Mouse (Mus musculus): ENCODE measurements around the gene Mt2. TPM values are rescaled to one million over a fixed set of nuclear protein-coding genes. Genes with fewer than 3 reads are reported as not detected.
A peak's percentile ranks its signal among the peaks of the same experiment; 100 is the strongest.

The Mt2 gene
- total RNA-seq, 2 experiments from 2014 or later, result 215 to 228 TPM

DNA sequence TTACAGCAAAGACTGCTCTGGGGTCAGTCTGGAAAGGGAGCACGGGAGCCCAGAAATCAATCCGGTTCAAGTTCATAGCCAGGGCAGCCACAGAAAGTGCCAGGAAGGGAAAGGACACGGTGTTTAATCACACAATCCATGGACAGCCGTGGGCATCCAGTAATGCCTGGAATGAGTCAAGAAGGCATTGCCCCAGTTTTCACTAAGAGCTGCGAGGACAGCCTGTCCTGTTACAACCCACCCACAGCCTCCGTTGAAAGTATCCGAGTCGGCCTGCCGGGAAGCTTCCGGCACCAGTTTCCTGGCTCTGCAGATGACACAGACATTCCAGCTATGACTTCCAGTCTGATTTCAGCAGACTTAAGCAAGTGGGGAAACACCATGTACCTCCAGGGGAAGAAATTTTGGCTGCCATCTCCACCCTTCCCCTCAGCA is 1.1 kb upstream of the Mt2 start:
- DNase-seq (ENCODE audit: low spot score in 2 of 2), result peak; percentile 57 to 70

- DNase-seq (ENCODE audit: low spot score in 2 of 2), result peak in 1 of 2 experiments; percentile 32
Measured at GRCm38 (mm10) chr8:94172809-94173732, 607 bp downstream of the Mt2 start.

DNA sequence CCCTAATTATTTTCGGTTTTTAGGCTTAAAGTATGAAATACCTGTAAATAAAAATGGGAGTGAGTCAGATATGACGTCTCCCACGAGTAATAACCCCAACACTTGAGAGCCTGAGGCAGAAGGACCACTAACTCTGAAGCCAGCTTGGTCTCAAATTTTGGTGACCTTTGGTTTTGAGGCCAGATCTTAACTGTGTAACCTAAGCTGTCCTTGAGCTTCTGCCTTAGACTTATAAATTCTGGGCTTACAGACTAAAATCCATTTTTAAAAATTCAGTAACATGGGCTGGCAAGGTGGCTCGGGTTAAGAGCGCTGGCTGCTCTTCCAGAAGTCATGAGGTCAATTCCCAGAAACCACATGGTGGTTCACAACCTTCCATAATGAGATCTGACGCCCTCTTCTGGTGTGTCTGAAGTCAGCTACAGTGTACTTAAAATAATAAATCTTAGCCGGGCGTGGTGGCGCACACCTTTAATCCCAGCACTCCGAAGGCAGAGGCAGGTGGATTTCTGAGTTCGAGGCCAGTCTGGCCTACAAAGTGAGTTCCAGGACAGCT is 1.5 kb downstream of the Mt2 start:
- DNase-seq (ENCODE audit: low spot score in 2 of 2), result no peak

DNA sequence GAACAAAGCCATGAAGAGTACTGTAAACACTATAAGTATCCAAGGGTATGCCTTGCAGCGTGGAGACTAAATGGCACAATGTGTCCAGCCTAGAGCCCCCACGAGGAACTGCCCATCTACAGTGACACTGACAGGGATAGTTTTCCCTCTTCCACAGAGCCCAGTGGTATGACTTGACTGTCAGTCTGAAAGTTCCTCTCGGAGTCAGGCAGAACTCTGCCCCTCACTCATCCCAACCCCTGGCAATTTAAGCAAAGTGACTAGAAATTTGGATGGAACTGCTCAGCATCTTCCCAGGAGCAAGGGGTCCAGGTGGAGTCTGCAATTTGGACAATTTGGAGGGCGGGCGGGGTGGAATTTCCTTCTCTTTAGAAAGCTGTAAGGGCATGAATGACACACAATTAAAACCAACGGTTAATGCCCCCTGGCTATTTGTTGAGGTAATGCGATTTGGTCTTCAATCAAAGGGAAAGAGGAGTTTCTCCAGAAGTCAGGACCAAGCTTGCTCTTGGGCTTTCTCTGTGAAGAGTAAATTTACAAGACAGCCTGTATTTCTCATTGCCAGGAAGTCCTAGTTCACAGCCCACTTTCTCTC is 2.3 kb downstream of the Mt2 start:
- no peak for DNase-seq (ENCODE audit: low spot score in 2 of 2)

DNA sequence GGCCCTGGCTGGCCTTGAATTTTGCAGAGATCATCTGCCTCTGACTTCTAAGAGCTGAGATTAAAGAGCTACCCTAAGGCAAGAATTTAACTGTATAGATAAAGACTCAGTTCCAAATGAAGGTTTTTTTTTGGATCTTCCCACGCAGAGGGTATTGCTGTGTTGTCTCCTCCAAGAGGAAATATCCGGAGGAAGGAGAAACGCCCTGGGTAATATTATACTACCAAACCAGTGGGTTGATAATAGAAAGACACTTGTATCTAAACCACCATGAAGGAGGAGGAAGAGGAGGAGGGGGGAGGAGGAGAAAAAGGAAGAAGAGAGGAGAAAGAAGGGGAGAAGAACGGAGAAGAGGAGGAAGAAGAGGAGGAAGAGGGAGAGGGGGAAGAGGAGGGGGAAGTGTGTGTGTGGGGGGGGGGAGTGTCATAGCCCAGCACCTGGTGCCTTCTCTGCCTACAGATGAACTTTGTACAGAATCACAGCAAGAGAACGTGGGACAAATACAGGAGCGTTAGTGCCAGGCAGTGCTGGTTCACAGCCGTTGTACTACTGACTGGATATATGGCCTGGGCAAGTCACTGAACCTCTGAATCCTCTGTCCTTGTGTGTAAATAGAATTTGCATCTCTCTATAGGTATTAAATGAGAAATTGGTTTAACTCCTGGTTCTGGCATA is 5.4 kb downstream of the Mt2 start:
- no peak for DNase-seq (ENCODE audit: low spot score in 2 of 2)

DNA sequence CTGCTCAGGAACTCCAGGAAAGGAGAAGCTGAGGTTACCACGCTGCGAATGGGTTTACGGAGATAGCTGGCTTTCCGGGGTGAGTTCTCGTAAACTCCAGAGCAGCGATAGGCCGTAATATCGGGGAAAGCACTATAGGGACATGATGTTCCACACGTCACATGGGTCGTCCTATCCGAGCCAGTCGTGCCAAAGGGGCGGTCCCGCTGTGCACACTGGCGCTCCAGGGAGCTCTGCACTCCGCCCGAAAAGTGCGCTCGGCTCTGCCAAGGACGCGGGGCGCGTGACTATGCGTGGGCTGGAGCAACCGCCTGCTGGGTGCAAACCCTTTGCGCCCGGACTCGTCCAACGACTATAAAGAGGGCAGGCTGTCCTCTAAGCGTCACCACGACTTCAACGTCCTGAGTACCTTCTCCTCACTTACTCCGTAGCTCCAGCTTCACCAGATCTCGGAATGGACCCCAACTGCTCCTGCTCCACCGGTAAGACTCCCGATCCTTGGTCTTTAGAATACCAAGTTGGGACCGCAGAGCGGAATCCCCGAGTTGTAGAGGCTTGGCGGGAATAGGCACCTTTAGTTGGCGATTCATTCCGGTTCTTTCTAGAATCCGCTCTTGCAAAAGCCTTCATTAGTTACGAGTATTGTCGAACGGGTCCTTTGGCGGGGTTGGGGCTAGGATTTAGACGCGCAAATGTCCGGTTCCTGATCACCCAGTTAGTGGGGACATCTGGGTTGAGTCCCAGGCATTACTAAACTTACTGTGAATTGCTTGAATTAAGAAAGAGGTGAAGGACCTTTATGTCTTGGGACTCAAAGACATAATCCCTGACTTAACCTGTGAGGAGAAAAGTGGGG is 6.6 kb downstream of the Mt2 start, which contains the start of gene Mt1:
Mt1 (plus strand) TSS at position 226 of the 856 bp plus-strand sequence.
- DNase-seq (ENCODE audit: low spot score in 2 of 2), result peak; percentile 88 to 90

DNA sequence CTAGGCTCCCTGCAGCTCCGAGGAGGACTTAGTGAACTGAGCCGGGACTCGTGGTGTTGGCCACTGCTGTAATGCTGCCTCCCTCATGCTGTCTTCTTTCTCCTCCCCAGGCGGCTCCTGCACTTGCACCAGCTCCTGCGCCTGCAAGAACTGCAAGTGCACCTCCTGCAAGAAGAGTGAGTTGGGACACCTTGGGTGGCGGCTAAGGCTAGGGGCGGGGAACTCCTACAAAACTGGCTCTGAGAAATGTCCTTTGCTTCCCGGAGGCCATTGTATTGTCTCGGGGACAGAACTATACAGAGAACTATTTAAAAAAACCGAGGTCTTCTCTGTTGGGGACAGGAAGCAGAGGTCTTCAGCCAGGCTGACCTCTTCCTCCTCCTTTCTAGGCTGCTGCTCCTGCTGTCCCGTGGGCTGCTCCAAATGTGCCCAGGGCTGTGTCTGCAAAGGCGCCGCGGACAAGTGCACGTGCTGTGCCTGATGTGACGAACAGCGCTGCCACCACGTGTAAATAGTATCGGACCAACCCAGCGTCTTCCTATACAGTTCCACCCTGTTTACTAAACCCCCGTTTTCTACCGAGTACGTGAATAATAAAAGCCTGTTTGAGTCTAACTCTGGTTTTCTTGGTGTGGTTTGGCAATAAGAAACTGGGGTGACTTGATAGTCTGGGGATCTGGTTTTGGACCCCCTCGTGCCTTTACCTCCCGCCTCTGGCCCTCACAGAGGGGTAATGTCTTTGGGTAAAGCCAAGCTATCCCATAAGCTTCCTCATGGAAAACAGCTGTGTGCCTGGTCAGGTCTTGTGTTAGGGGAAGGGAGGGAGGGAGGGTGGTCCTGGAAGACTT is 7.5 kb downstream of the Mt2 start:
- no peak for DNase-seq (ENCODE audit: low spot score in 2 of 2)

DNA sequence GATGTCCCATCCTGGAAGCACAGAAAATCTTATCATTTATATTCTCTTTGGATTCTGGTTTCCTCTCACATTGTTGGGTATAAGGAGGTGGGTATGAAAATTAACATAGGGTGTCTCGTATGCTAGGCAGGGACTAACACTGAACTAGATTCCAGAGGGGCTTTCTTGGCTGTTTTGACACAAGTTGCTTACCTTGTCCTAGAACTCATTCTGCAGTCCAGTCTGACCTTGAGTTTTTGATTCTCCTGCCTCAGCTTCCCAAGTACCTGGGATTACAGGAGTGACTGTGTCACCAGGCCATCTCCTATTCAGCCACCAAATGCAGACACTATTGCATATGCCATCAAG is 8.1 kb downstream of the Mt2 start:
- DNase-seq (ENCODE audit: low spot score in 2 of 2), result no peak

DNA sequence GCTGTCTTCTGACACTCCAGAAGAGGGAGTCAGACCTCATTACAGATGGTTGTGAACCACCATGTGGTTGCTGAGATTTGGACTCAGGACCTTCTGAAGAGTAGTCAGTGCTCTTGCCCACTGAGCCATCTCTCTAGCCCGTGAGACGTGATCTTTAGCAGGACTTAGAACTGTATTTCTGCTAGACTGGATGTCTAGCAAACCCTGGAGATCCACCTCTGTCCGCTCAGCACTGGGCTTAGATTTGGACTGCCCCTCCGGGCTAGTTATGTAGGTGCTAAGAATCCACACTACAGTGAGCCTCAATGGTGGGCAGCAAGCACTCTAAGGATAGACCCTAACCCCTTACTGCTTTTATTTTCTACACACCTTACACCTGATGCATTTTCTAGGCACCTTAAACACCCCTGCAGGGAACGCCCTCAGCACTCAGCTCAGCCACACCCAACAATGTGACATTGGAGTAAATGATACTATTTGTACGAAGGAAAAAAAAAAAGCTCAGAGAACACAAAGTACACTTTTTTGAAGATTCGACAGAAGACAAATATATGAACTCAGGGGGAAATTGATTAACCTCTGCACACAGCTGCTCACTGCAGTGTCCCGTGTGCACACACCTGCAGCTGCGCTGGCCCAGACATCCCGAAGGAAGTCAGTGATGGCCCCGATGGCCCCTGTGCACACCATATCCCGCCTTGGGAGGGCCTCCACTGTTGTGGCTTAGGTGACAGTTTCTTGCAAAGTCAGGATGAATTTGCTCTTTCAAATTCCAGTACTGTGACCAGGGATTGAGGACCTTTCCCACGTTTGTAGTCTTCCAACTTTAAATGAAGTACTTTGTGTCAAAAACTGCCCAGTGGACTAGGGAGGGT is 9.8 kb downstream of the Mt2 start:
- no peak for DNase-seq (ENCODE audit: low spot score in 2 of 2)

- DNase-seq (ENCODE audit: low spot score in 2 of 2), result peak; percentile 65 to 70
Measured at GRCm38 (mm10) chr8:94183117-94183516, 10.7 kb downstream of the Mt2 start.

GRCm38 (mm10) chr8:94184357-94184843 is 11.9 kb downstream of the Mt2 start:
- no peak for DNase-seq (ENCODE audit: low spot score in 2 of 2)

DNA sequence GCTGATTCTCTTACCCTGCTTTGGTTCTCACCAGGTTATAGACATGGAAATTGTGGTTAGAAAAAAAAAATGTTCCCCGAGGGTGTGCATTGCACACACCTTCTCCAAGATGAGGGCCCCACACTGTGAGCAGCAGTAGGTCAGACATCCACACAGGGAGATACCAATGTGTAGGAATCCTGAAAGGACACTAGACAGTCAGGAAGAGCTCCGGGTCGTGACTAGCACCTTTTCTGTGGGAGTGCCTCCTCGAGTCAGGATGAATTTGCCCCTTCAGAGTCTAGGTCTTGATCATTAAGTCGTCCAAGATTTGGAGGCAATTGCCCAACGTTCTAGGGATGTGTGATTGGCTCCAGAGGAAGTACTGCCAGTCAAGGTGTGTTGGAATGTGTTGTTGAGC is 13.3 kb downstream of the Mt2 start:
- no peak for DNase-seq (ENCODE audit: low spot score in 2 of 2)

GRCm38 (mm10) chr8:94186542-94186941 is 14.1 kb downstream of the Mt2 start:
- DNase-seq (ENCODE audit: low spot score in 2 of 2), result no peak

DNA sequence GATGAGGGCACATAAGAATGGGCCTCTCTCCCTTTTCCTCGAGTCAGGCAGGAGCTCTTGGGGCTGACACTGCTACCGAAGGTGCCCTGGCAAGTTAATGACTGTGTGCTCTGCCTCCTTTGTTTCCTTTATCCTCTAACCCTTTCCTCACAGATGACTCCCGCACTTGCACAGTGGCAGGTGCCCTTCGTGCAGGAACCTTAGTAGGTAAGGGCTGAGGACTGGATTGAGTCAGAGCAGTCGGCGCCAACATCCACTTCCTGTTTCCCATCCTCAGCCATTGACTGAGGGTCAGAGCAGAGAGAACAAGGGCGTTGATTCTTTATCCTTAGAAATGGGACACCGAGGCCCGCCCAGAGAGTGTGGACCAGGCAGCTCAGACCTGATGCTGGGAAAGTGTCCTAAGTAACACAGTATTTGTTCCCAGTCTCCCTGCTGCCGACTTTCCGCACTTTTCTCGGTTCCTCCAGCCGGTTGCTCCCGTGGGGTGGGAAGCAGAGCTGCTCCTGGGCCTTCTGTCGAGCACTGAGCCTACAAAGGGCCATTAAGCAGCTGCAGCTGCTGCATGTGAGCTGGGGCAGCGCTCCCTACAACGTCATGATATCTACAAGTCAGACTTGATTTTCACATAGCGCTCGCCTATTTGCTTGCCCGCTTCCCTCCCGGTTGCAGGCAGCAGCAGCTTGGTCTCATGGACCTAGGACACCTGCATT is 15.0 kb downstream of the Mt2 start:
- no peak for DNase-seq (ENCODE audit: low spot score in 2 of 2)

- DNase-seq (ENCODE audit: low spot score in 2 of 2), result peak in 1 of 2 experiments; percentile 49
Measured at GRCm38 (mm10) chr8:94189275-94190031, 17.0 kb downstream of the Mt2 start.

DNA sequence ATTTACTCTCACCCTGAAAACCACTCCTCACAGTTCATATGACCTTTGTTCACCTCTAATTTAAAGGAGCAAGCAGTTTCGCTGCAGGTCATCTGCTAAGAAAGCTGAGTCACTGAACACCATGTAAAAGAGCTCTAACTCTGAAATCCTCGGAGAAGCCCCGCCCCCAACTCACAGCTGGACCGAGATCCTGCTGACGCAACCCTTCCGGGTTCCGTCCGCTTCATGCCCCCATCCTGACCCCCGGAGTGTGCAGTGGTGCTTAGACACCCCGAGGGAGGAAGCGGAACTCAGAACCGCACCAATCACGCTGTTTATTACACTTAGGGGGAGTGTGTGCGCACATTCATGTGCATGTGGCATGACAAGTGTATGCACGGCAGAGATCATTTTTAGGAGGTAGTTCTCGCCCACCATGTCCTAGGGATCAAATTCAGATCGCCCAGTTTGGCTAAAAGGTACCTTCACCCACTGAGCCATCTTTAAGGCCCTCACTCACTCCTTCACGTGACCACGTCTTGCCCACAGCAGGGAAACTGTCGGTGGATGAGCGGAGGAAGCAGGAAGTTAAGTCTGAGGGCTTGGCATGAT is 18.7 kb downstream of the Mt2 start:
- no peak for DNase-seq (ENCODE audit: low spot score in 2 of 2)

- no peak for DNase-seq (ENCODE audit: low spot score in 2 of 2)
Measured at GRCm38 (mm10) chr8:94192926-94193325, 20.5 kb downstream of the Mt2 start.
